Mouse (Mus musculus): ENCODE results near the gene Hspb2. TPM values are rescaled to one million over a fixed set of nuclear protein-coding genes. Genes with fewer than 3 reads are reported as not detected.

The Hspb2 gene
- total RNA-seq, 1 experiment from 2014 or later = 1.9 TPM

GRCm38 (mm10) chr9:50750706-50751105, 1.4 kb downstream of the Hspb2 start:
- no peak for DNase-seq

- peak; percentile 70 for DNase-seq
Measured at GRCm38 (mm10) chr9:50746214-50746677, 5.9 kb downstream of the Hspb2 start, which contains the start of gene 2310030G06Rik. Gene 2310030G06Rik (minus strand): TSS chr9:50746536.

GRCm38 (mm10) chr9:50745806-50746205, 6.3 kb downstream of the Hspb2 start:
- no peak for DNase-seq

DNA sequence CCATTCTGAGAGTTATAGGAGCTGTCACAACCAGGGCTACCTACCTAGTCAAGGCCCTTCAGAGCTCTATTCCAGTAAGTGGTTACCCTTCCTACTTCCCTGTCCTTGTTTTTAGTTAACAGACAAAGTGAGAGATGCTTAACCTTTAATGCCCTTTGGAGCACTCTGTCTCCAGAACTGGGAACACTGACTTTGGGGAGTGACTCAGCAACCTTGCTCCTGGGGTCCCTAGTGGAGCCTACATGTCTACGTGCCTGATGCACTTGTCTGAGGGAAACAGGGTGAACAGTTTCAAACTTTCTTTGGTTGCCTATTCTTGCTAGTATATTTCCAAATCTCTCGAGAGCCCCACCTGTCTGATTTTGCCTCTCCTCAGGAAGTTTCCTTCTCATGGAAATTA, 9.4 kb downstream of the Hspb2 start:
- DNase-seq = no peak

- DNase-seq = no peak
Measured at GRCm38 (mm10) chr9:50742261-50742660, 9.9 kb downstream of the Hspb2 start.

- DNase-seq = no peak
Measured at GRCm38 (mm10) chr9:50740867-50741784, 11.0 kb downstream of the Hspb2 start.

GRCm38 (mm10) chr9:50738914-50739870, 13.0 kb downstream of the Hspb2 start, which contains the start of gene Dixdc1:
Gene Dixdc1 (minus strand): TSS chr9:50739517.
- peak; percentile 97 for DNase-seq

GRCm38 (mm10) chr9:50734989-50735388, 17.2 kb downstream of the Hspb2 start:
- DNase-seq = peak; percentile 69

GRCm38 (mm10) chr9:50732560-50732959, 19.6 kb downstream of the Hspb2 start:
- DNase-seq = no peak

DNA sequence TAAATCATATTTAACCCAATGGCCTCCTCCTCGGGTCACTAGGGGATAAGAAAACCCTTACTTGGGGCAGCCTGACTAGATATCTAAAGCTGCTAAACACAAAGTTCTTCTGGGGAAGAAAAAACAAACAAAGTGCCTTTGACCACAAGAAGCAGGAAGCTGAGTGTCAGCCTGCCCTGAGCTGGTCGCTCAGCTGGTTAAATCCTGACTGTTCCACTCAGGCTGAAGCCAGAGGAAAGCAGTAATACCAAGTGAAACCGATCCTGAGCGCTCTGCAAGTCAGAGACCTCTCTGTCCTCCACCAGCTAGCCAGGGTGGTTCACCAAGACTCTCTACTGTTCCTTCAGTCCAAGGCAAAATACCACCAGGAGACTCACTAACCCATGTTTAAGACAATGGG, 22.6 kb downstream of the Hspb2 start:
- no peak for DNase-seq

- peak; percentile 85 for DNase-seq
Measured at GRCm38 (mm10) chr9:50727925-50728651, 24.1 kb downstream of the Hspb2 start.

- DNase-seq = peak; percentile 31
Measured at GRCm38 (mm10) chr9:50727171-50727924, 24.8 kb downstream of the Hspb2 start.

DNA sequence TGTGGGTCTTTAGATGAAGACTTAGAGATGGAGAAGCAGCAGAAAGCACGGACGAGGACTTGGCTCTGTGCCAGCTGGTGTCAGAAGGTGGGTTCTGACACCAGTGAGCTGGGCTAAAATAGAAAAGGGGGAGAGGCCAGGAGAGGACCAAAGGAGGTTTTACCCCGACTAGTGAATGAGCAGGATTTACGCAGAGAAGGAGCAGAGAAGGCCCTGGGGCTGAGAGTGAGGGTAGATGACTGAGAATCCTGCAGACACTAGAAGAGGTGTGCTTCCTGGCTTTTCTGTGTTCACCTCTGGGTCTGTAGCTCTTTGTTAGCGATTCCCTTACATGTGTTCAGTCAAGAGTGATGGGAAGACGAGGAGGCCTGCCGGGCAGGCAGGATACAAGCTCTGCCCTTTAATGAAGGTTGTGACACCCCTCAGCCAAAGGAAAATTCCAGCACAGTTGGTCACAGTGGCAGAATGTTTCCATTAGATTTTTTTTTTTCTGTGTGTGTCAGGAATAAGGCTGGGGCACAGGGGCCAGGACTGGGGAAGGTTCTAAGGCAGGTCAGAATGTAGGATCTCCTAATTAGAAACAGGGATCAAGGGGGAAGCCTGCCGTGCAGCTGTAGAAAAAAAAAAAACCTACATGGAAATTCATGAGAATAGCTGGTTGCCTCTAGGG, 26.1 kb downstream of the Hspb2 start:
- DNase-seq = no peak

DNA sequence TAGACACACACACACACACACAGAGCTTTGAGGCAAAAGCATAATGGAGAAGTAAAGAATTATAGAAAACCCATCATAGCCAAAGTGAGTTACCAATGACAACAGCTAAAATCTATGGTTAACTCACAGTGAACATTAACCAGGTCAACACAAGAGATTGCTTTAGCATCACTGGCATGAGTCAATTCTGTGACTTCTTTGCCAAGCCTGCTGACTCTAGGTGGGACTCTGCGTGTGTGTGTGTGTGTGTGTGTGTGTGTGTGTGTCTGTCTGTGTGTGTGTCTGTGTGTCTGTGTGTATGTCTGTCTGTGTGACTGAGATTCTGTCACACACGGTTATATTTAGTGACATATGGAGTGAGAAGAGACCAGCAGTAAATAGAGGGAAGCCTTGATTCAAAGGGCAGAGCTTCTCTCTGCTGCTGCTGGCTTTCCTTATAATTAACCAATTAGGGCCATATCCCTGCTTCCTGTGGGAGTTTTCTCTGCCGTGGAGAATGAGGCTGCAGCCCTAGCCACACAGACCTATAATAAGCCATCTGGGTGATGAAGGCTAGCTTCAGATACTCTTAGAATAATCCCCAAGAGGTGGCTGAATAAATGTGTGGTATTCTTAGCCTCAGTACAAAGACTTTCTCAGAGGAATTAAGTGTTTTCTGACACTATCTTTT, 27.4 kb downstream of the Hspb2 start:
- no peak for DNase-seq

DNA sequence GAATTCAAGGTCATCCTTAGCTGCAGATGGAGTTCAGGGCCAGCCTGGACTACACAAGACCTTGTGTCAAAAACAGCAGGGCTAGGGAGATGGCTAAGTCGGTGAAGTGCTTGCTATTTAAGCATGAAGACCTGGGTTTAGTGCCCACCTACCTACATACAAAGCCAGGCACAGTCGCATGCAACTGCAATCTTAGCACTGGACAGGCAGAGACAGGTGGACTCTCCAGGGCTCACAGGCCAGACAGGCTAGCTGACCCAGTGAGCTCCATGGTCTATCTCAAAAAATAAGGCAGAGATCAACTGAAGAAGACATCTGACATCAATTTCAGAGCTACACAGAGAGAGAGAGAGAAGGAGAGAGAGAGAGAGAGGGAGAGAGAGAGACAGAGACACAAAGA, 28.0 kb downstream of the Hspb2 start:
- no peak for DNase-seq

DNA sequence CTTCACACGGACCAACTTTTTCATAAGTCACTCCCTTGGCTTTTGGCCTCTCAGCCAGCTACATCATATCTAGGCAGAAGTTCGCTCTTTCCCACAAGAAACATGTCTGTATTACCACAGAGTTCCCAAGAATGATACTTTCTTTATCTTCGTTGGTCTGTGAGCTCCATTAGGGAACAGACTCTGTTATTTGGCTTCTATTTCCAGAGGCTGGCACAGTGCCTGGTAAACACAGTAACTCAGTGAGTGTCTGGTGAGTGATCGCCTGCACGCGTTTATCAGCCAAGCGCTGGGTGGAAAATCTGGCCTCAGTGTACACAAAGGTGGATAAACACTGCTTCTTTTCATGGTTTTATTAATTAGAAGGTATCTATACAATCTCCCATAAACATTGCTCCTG, 28.7 kb downstream of the Hspb2 start:
- DNase-seq = peak; percentile 87

- no peak for DNase-seq
Measured at GRCm38 (mm10) chr9:50722451-50722911, 29.7 kb downstream of the Hspb2 start.

- peak; percentile 43 for DNase-seq
Measured at GRCm38 (mm10) chr9:50721061-50721460, 31.1 kb downstream of the Hspb2 start.

DNA sequence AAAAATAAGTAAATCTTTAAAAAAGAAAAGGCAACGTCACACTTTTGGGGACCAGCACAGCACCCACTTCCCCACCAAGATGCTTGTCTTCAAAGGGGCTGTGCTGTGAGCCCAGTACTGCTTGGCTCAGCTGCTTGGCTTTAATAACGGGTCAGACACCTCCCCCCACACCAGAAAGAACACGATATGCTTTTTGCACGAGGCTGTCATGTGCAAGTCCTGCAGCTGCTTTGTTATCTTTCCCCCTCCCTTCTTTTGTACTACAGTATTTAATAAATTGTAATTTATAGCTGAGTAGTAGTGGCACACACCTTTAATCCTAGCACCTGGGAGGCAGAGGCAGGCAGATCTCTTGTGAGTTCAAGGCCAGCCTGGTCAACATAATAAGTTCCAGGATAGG, 33.3 kb downstream of the Hspb2 start:
- no peak for DNase-seq

DNA sequence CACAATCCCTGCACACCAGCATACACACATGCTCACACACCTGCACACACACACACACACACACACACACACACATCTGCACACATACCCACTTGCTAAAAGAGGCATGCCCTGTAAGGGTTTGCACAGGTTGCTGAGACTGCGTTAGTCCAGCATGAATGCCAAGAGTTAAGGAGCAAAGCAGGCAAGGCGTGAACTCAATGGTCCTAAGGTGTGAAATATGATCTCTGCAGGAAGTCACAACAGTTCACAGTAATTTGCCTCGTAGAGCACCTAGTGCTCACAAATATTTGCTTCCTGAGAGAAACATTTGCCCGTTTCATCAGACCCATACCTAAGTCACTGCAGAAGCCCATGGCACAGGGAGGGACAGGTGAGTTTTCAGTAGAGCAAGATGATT, 38.0 kb downstream of the Hspb2 start:
- DNase-seq = no peak

All from adrenal gland, postnatal 14 days (tissue).